Mouse (Mus musculus): ENCODE measurements around the gene Trim71.
A peak's percentile ranks its signal among the peaks of the same experiment; 100 is the strongest.

Trim71 gene

GRCm38 (mm10) chr9:114563761-114564606 is at the start of gene Trim71:
TSS of gene Trim71 (minus strand) at chr9:114564369.
- no peak for DNase-seq (ENCODE audit: low spot score in 2 of 2)

GRCm38 (mm10) chr9:114613026-114613425 is 48.9 kb upstream of the Trim71 start:
- DNase-seq (ENCODE audit: low spot score in 2 of 2): no peak

- no peak for DNase-seq (ENCODE audit: low spot score in 2 of 2)
Observed at GRCm38 (mm10) chr9:114612566-114612965, 48.4 kb upstream of the Trim71 start.

- DNase-seq (ENCODE audit: low spot score in 2 of 2): no peak
Observed at GRCm38 (mm10) chr9:114610266-114610665, 46.1 kb upstream of the Trim71 start.

GRCm38 (mm10) chr9:114603876-114604540 is 39.8 kb upstream of the Trim71 start:
- DNase-seq (ENCODE audit: low spot score in 2 of 2): peak in 1 of 2 experiments; percentile 84

- DNase-seq (ENCODE audit: low spot score in 2 of 2): no peak
Observed at GRCm38 (mm10) chr9:114601096-114601495, 36.9 kb upstream of the Trim71 start.

- no peak for DNase-seq (ENCODE audit: low spot score in 2 of 2)
Observed at GRCm38 (mm10) chr9:114585017-114585345, 20.8 kb upstream of the Trim71 start.

GRCm38 (mm10) chr9:114584183-114585016 is 20.2 kb upstream of the Trim71 start:
- DNase-seq (ENCODE audit: low spot score in 2 of 2): peak in 1 of 2 experiments; percentile 17

GRCm38 (mm10) chr9:114583812-114584182 is 19.6 kb upstream of the Trim71 start:
- peak; percentile 39 to 77 for DNase-seq (ENCODE audit: low spot score in 2 of 2)

GRCm38 (mm10) chr9:114578646-114579045 is 14.5 kb upstream of the Trim71 start:
- no peak for DNase-seq (ENCODE audit: low spot score in 2 of 2)

- DNase-seq (ENCODE audit: low spot score in 2 of 2): no peak
Observed at GRCm38 (mm10) chr9:114576001-114576400, 11.8 kb upstream of the Trim71 start.

GRCm38 (mm10) chr9:114573528-114573927 is 9.4 kb upstream of the Trim71 start:
- DNase-seq (ENCODE audit: low spot score in 2 of 2): no peak

GRCm38 (mm10) chr9:114568682-114569474 is 4.7 kb upstream of the Trim71 start:
- no peak for DNase-seq (ENCODE audit: low spot score in 2 of 2)

GRCm38 (mm10) chr9:114564667-114565066 is 498 bp upstream of the Trim71 start:
- no peak for DNase-seq (ENCODE audit: low spot score in 2 of 2)

GRCm38 (mm10) chr9:114562919-114563751 is 1.0 kb downstream of the Trim71 start:
- DNase-seq (ENCODE audit: low spot score in 2 of 2): no peak

GRCm38 (mm10) chr9:114562031-114562918 is 1.9 kb downstream of the Trim71 start:
- DNase-seq (ENCODE audit: low spot score in 2 of 2): no peak

GRCm38 (mm10) chr9:114561671-114561971 is 2.5 kb downstream of the Trim71 start:
- DNase-seq (ENCODE audit: low spot score in 2 of 2): no peak

- DNase-seq (ENCODE audit: low spot score in 2 of 2): no peak
Observed at GRCm38 (mm10) chr9:114560771-114561670, 3.1 kb downstream of the Trim71 start.

GRCm38 (mm10) chr9:114560141-114560540 is 4.0 kb downstream of the Trim71 start:
- no peak for DNase-seq (ENCODE audit: low spot score in 2 of 2)
